ENCODE assay signal across 8 mouse cellular contexts in the genomic region with DNA sequence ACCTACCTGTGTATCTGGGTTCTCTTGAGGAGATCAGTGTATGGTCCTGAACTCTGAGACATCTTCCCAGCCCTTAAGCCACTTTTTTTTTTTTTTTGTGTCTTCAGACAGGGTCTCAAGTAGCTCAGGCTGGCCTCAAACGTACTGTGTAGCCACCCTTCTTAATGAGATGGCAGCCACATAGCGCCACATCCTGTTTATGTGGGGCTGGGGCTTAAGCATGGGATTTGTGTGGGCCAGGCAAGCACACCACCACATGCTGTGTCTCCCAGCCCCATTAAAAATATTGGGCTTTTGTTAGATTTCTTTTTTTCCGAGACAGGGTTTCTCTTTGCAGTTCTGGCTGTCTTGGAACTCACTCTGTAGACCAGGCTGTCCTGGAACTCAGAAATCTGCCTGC.
"Had no signal": no experiment of that assay in that cellular context is flagged by ENCODE, and none has a peak within 500 bp of the region (broad histone marks: within the 10 kb centered on the region; RNA-seq: fewer than 3 reads in every experiment).

No protein-coding gene starts in this region.

- DNase-seq: lung, adult 18-20 months; lung, embryonic 14.5 days; lung, postnatal 10 days; lung, postnatal 4 days; right cerebral cortex, postnatal 14 days; thymus, adult 2 months; thymus, postnatal 14 days; thymus, postnatal 4 days had no signal
